Mouse (Mus musculus) hindbrain, embryonic 15.5 days (tissue): ENCODE results near the gene Adarb1. TPM values are rescaled to one million over a fixed set of nuclear protein-coding genes. Genes with fewer than 3 reads are reported as not detected.
A peak's percentile ranks its signal among the peaks of the same experiment; 100 is the strongest.

Experiments
- ATAC-seq: fragments of 200-750 bp; cut with Nextera tagmentation; 2 replicates; pipeline ENCODE4 v1.8.0; 2017; ENCODE audit warnings: low read depth, moderate number of reproducible peaks, moderate TSS enrichment; ENCODE audit not compliant: low FRiP score
- H3K27ac ChIP-seq: fragments of 300-500 bp; sonication (generic); replicated peaks from 2 replicates; pipeline ENCODE4 v1.5.1; 2015; ENCODE audit warnings: mild to moderate bottlenecking, inconsistent platforms
- H3K27me3 ChIP-seq: fragments of 300-500 bp; sonication (generic); 2 replicates; pipeline ENCODE4 v1.6.1; 2015; ENCODE audit warnings: control low read depth, inconsistent platforms
- H3K36me3 ChIP-seq: fragments of 300-500 bp; sonication (generic); 2 replicates; pipeline ENCODE4 v1.6.1; 2015; ENCODE audit warnings: control low read depth, inconsistent platforms
- H3K4me1 ChIP-seq: fragments of 300-500 bp; sonication (generic); replicated peaks from 2 replicates; pipeline ENCODE4 v1.6.1; 2015; ENCODE audit warnings: control low read depth, inconsistent platforms
- H3K4me2 ChIP-seq: fragments of 300-500 bp; sonication (generic); 2 replicates; pipeline ENCODE4 v1.6.1; 2015; ENCODE audit warnings: moderate library complexity, mild to moderate bottlenecking, inconsistent platforms
- H3K4me3 ChIP-seq: fragments of 300-500 bp; sonication (generic); 2 replicates; pipeline ENCODE4 v1.5.1; 2015; ENCODE audit warnings: mild to moderate bottlenecking, inconsistent platforms
- H3K9ac ChIP-seq: fragments of 300-500 bp; sonication (generic); 2 replicates; pipeline ENCODE4 v1.6.1; 2015; ENCODE audit warnings: inconsistent platforms
- H3K9me3 ChIP-seq: fragments of 300-500 bp; sonication (generic); 2 replicates; pipeline ENCODE4 v1.6.1; 2016; ENCODE audit warnings: control low read depth, inconsistent platforms
- WGBS: fragments of 180-500 bp; shearing (Covaris S2); methylation state at CpG from one replicate; pipeline ENCODE4 v1.1.7; 2015; 5-methylcytosine and 5-hydroxymethylcytosine counted together
- polyA plus RNA-seq: library from polyadenylated mRNA; unstranded; fragments of >200 nt; fragmentation: Nextera tagmentation; extraction: Ambion mirVana; gene quantifications from 2 replicates; pipeline ENCODE4 v1.2.1, GENCODE M21; 2015

Gene Adarb1
- polyA plus RNA-seq, 1 experiment from 2014 or later: 21.5 TPM

GRCm38 (mm10) chr10:77402463-77402862, 15.6 kb downstream of the Adarb1 start:
- Histone ChIP-seq H3K27me3 (no peaks in the 10 kb centered on the region), H3K36me3 (no peaks in the 10 kb centered on the region), H3K4me3 (no peak overlapping the region), H3K27ac (no peak overlapping the region), H3K4me1 (no peaks in the 10 kb centered on the region), H3K9me3 (no peaks in the 10 kb centered on the region), H3K4me2 (no peak overlapping the region), H3K9ac (no peak overlapping the region)
- no peak for ATAC-seq
- 78% methylated on average over 1 of the region's 1 CpGs for WGBS

GRCm38 (mm10) chr10:77401039-77401438, 17.0 kb downstream of the Adarb1 start:
- no peaks in the 10 kb centered on the region for H3K36me3 ChIP-seq
- ATAC-seq: no peak
- H3K27me3 ChIP-seq: no peaks in the 10 kb centered on the region
- no peak overlapping the region for H3K27ac ChIP-seq
- no peak overlapping the region for H3K4me2 ChIP-seq
- no peaks in the 10 kb centered on the region for H3K4me1 ChIP-seq
- WGBS: 97% methylated on average over 6 of the region's 6 CpGs
- H3K9me3 ChIP-seq: no peaks in the 10 kb centered on the region
- H3K4me3 ChIP-seq: no peak overlapping the region
- no peak overlapping the region for H3K9ac ChIP-seq

GRCm38 (mm10) chr10:77399938-77400337, 18.1 kb downstream of the Adarb1 start:
- Histone ChIP-seq H3K36me3 (no peaks in the 10 kb centered on the region), H3K4me3 (no peak overlapping the region), H3K9me3 (no peaks in the 10 kb centered on the region), H3K27me3 (no peaks in the 10 kb centered on the region), H3K4me2 (no peak overlapping the region), H3K9ac (no peak overlapping the region), H3K27ac (no peak overlapping the region; the same call in 1 of the 2 replicates), H3K4me1 (no peaks in the 10 kb centered on the region)
- WGBS: 79% methylated on average over 5 of the region's 5 CpGs
- peak; percentile 45; the same call in 1 of the 2 replicates for ATAC-seq

- no peak for ATAC-seq
- H3K4me2 ChIP-seq: no peak overlapping the region
- H3K4me3 ChIP-seq: no peak overlapping the region
- H3K27ac ChIP-seq: no peak overlapping the region
- H3K27me3 ChIP-seq: no peaks in the 10 kb centered on the region
- H3K4me1 ChIP-seq: no peaks in the 10 kb centered on the region
- H3K9ac ChIP-seq: no peak overlapping the region
- no peaks in the 10 kb centered on the region for H3K9me3 ChIP-seq
- 71% methylated on average over 3 of the region's 3 CpGs for WGBS
- H3K36me3 ChIP-seq: no peaks in the 10 kb centered on the region
These were observed 20.0 kb downstream of the Adarb1 start for GRCm38 (mm10) chr10:77398082-77398481.

GRCm38 (mm10) chr10:77397056-77397642, 20.9 kb downstream of the Adarb1 start:
- WGBS: 86% methylated on average over 6 of the region's 6 CpGs

GRCm38 (mm10) chr10:77396015-77396414, 22.1 kb downstream of the Adarb1 start:
- no peak for ATAC-seq
- Histone ChIP-seq H3K4me1 (no peaks in the 10 kb centered on the region), H3K9me3 (no peaks in the 10 kb centered on the region), H3K4me3 (no peak overlapping the region), H3K4me2 (no peak overlapping the region), H3K27ac (no peak overlapping the region), H3K9ac (no peak overlapping the region), H3K27me3 (no peaks in the 10 kb centered on the region), H3K36me3 (no peaks in the 10 kb centered on the region)
- WGBS: 95% methylated on average over 1 of the region's 1 CpGs

More at GRCm38 (mm10) chr10:77397056-77397642, 20.9 kb downstream of the Adarb1 start:
- peak; percentile 48; the same call in 1 of the 2 replicates for ATAC-seq
- Histone ChIP-seq H3K4me1 (no peaks in the 10 kb centered on the region), H3K4me3 (no peak overlapping the region), H3K27me3 (no peaks in the 10 kb centered on the region), H3K9ac (no peak overlapping the region), H3K27ac (no peak overlapping the region), H3K4me2 (no peak overlapping the region), H3K9me3 (no peaks in the 10 kb centered on the region), H3K36me3 (no peaks in the 10 kb centered on the region)

- no peak overlapping the region for H3K27ac ChIP-seq
- H3K36me3 ChIP-seq: no peaks in the 10 kb centered on the region
- H3K9ac ChIP-seq: no peak overlapping the region
- no peak overlapping the region for H3K4me3 ChIP-seq
- ATAC-seq: no peak
- H3K4me1 ChIP-seq: 0 out of 2 replicates have a peak, but pooled peaks cover 2% of the 10 kb centered on the region
- no peaks in the 10 kb centered on the region for H3K9me3 ChIP-seq
- no peaks in the 10 kb centered on the region for H3K27me3 ChIP-seq
- 93% methylated on average over 6 of the region's 6 CpGs for WGBS
- no peak overlapping the region for H3K4me2 ChIP-seq
These were observed 27.0 kb downstream of the Adarb1 start for GRCm38 (mm10) chr10:77391072-77391471.

GRCm38 (mm10) chr10:77387558-77387957, 30.5 kb downstream of the Adarb1 start:
- Histone ChIP-seq H3K36me3 (no peaks in the 10 kb centered on the region), H3K27me3 (no peaks in the 10 kb centered on the region), H3K4me2 (no peak overlapping the region), H3K9me3 (no peaks in the 10 kb centered on the region), H3K27ac (no peak overlapping the region), H3K9ac (no peak overlapping the region), H3K4me3 (no peak overlapping the region), H3K4me1 (0 out of 2 replicates have a peak, but pooled peaks cover 2% of the 10 kb centered on the region)
- WGBS: 97% methylated on average over 1 of the region's 1 CpGs
- no peak for ATAC-seq

GRCm38 (mm10) chr10:77385731-77386130, 32.3 kb downstream of the Adarb1 start:
- Histone ChIP-seq H3K27me3 (no peaks in the 10 kb centered on the region), H3K9ac (no peak overlapping the region), H3K4me1 (0 out of 2 replicates have a peak, but pooled peaks cover 7% of the 10 kb centered on the region), H3K36me3 (no peaks in the 10 kb centered on the region), H3K4me2 (no peak overlapping the region), H3K9me3 (no peaks in the 10 kb centered on the region), H3K27ac (no peak overlapping the region), H3K4me3 (no peak overlapping the region)
- WGBS: 83% methylated on average over 4 of the region's 4 CpGs
- no peak for ATAC-seq

- Histone ChIP-seq H3K4me1 (0 out of 2 replicates have a peak, but pooled peaks cover 8% of the 10 kb centered on the region), H3K4me2 (no peak overlapping the region), H3K4me3 (no peak overlapping the region), H3K9me3 (no peaks in the 10 kb centered on the region), H3K27me3 (no peaks in the 10 kb centered on the region), H3K9ac (no peak overlapping the region), H3K27ac (no peak overlapping the region), H3K36me3 (no peaks in the 10 kb centered on the region)
- ATAC-seq: no peak
- 78% methylated on average over 8 of the region's 8 CpGs for WGBS
These were observed 35.0 kb downstream of the Adarb1 start for GRCm38 (mm10) chr10:77383045-77383444.

- WGBS: 49% methylated on average over 2 of the region's 2 CpGs
- Histone ChIP-seq H3K36me3 (no peaks in the 10 kb centered on the region), H3K9ac (no peak overlapping the region), H3K9me3 (no peaks in the 10 kb centered on the region), H3K27ac (no peak overlapping the region), H3K27me3 (no peaks in the 10 kb centered on the region), H3K4me2 (no peak overlapping the region), H3K4me1 (0 out of 2 replicates have a peak, but pooled peaks cover 6% of the 10 kb centered on the region), H3K4me3 (no peak overlapping the region)
- ATAC-seq: no peak
These were observed 36.9 kb downstream of the Adarb1 start for GRCm38 (mm10) chr10:77381191-77381590.

GRCm38 (mm10) chr10:77380716-77381115, 37.4 kb downstream of the Adarb1 start:
- no peak overlapping the region for H3K4me3 ChIP-seq
- no peak overlapping the region for H3K27ac ChIP-seq
- H3K27me3 ChIP-seq: no peaks in the 10 kb centered on the region
- H3K4me2 ChIP-seq: no peak overlapping the region
- H3K4me1 ChIP-seq: 0 out of 2 replicates have a peak, but pooled peaks cover 6% of the 10 kb centered on the region
- H3K9me3 ChIP-seq: no peaks in the 10 kb centered on the region
- no peak overlapping the region for H3K9ac ChIP-seq
- no peaks in the 10 kb centered on the region for H3K36me3 ChIP-seq
- WGBS: 79% methylated on average over 6 of the region's 6 CpGs
- ATAC-seq: no peak

- H3K27me3 ChIP-seq: no peaks in the 10 kb centered on the region
- H3K36me3 ChIP-seq: no peaks in the 10 kb centered on the region
- 97% methylated on average over 4 of the region's 4 CpGs for WGBS
- H3K27ac ChIP-seq: no peak overlapping the region
- no peak overlapping the region for H3K9ac ChIP-seq
- no peak for ATAC-seq
- no peaks in the 10 kb centered on the region for H3K9me3 ChIP-seq
- H3K4me2 ChIP-seq: no peak overlapping the region
- 0 out of 2 replicates have a peak, but pooled peaks cover 6% of the 10 kb centered on the region for H3K4me1 ChIP-seq
- H3K4me3 ChIP-seq: no peak overlapping the region
These were observed 38.9 kb downstream of the Adarb1 start for GRCm38 (mm10) chr10:77379199-77379598.
